Mouse (Mus musculus): ENCODE measurements around the gene Slain1. TPM values are rescaled to one million over a fixed set of nuclear protein-coding genes. Genes with fewer than 3 reads are reported as not detected.
"Not testable (repeated sequence)": the region's sequence is repeated elsewhere in the genome, so short reads cannot be mapped to it uniquely, and the experiment has no call there.

The Slain1 gene
- polyA plus RNA-seq, 1 experiment from 2014 or later: 15.3 TPM

DNA sequence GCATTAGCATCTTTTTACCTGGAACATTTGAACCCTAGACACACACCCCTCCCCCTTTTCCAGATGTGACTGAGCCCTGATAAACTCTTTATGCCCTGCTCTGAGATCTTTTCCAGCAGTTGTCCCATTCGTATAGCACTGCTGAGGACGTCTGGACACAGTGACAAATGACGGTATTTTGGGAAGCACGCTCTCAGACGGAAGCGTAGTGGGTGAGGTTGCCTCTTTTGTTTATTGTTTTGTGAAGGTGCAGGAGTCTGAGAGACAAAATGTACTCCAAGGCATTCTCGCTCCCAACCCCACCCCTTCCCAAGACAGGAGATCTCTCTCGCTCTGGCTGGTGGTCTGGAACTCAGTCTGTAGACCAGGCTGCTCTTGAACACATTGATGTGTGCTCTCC is 92.1 kb downstream of the Slain1 start:
- whole genome bisulfite sequencing: 75% methylated on average over 8 of the region's 8 CpGs
- ATAC-seq (ENCODE audit: insufficient read depth, low FRiP score, low TSS enrichment): no peak

DNA sequence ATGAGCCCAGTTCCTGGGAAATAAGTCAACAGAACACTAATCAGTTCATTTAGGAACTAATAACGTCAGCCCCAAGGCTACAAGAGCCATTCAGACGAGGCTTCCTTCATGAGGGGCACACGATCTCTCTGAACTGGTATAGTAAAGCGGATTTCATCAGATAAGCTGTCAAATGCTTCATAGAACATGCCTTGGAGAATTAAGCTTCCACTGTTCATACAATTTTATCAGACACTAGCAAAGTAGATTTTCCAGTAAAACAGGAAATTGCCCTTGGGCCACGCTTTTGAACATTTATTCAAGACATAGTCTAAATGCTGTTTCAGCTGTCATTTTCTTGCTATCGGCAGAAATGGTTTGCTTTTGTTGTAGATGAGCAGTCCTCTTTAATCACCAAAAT is 97.3 kb downstream of the Slain1 start:
- no peak for ATAC-seq (ENCODE audit: insufficient read depth, low FRiP score, low TSS enrichment)
- Histone ChIP-seq H3K27ac (ENCODE audit: low read depth, low read length) (no peak overlapping the region), H3K4me3 (ENCODE audit: low read depth, low read length) (no peak overlapping the region), H3K9ac (ENCODE audit: low read length) (no peak overlapping the region), H3K4me2 (ENCODE audit: low read depth) (no peak overlapping the region), H3K36me3 (ENCODE audit: control insufficient read depth, insufficient read depth, low read length) (no peaks in the 10 kb centered on the region), H3K4me1 (ENCODE audit: control insufficient read depth, insufficient read depth, low read length) (no peaks in the 10 kb centered on the region), H3K9me3 (ENCODE audit: control insufficient read depth, low read length) (no peaks in the 10 kb centered on the region), H3K27me3 (ENCODE audit: control insufficient read depth, insufficient read depth, low read length) (no peaks in the 10 kb centered on the region)
- 75% methylated on average over 6 of the region's 6 CpGs for WGBS
- DNase-seq (ENCODE audit: low spot score): no peak

More for the DNA sequence above, 92.1 kb downstream of the Slain1 start:
- Histone ChIP-seq H3K9ac (ENCODE audit: low read length) (no peak overlapping the region), H3K4me3 (ENCODE audit: low read depth, low read length) (no peak overlapping the region), H3K27me3 (ENCODE audit: control insufficient read depth, insufficient read depth, low read length) (no peaks in the 10 kb centered on the region), H3K4me2 (ENCODE audit: low read depth) (no peak overlapping the region), H3K27ac (ENCODE audit: low read depth, low read length) (no peak overlapping the region), H3K9me3 (ENCODE audit: control insufficient read depth, low read length) (no peaks in the 10 kb centered on the region), H3K36me3 (ENCODE audit: control insufficient read depth, insufficient read depth, low read length) (no peaks in the 10 kb centered on the region), H3K4me1 (ENCODE audit: control insufficient read depth, insufficient read depth, low read length) (no peaks in the 10 kb centered on the region)
- DNase-seq (ENCODE audit: low spot score): no peak

GRCm38 (mm10) chr14:103750638-103751037 is 100.6 kb downstream of the Slain1 start:
- H3K4me3 ChIP-seq (ENCODE audit: low read depth, low read length); DNase-seq (ENCODE audit: low spot score); ATAC-seq (ENCODE audit: insufficient read depth, low FRiP score, low TSS enrichment); H3K27me3 ChIP-seq (ENCODE audit: control insufficient read depth, insufficient read depth, low read length); H3K9me3 ChIP-seq (ENCODE audit: control insufficient read depth, low read length); H3K9ac ChIP-seq (ENCODE audit: low read length); H3K4me1 ChIP-seq (ENCODE audit: control insufficient read depth, insufficient read depth, low read length); H3K36me3 ChIP-seq (ENCODE audit: control insufficient read depth, insufficient read depth, low read length); H3K27ac ChIP-seq (ENCODE audit: low read depth, low read length); H3K4me2 ChIP-seq (ENCODE audit: low read depth): not testable (repeated sequence)
- 86% methylated on average over 4 of the region's 4 CpGs for WGBS

DNA sequence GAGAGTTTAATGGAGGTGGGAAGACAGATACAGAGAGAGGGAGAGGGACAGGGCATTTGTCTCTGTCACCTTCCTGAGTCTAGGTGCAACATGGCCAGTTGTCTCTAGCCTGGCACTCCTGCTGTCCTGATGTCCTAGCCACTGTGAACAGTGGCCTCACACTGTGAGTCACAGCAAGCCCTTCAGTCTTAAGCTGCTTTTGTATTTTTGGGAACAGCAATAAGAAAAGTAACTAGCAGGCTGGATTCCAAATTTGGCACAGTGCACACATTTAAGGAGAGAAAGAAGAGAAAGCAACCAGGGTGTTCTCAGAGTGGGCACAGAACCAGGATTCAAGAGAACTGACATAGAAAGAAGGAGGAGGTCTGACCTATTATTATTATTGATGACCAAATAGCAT is 101.4 kb downstream of the Slain1 start:
- H3K4me3 ChIP-seq (ENCODE audit: low read depth, low read length): no peak overlapping the region
- no peaks in the 10 kb centered on the region for H3K9me3 ChIP-seq (ENCODE audit: control insufficient read depth, low read length)
- no peaks in the 10 kb centered on the region for H3K4me1 ChIP-seq (ENCODE audit: control insufficient read depth, insufficient read depth, low read length)
- no peak for DNase-seq (ENCODE audit: low spot score)
- ATAC-seq (ENCODE audit: insufficient read depth, low FRiP score, low TSS enrichment): no peak
- H3K4me2 ChIP-seq (ENCODE audit: low read depth): no peak overlapping the region
- no peak overlapping the region for H3K9ac ChIP-seq (ENCODE audit: low read length)
- no peak overlapping the region for H3K27ac ChIP-seq (ENCODE audit: low read depth, low read length)
- no peaks in the 10 kb centered on the region for H3K27me3 ChIP-seq (ENCODE audit: control insufficient read depth, insufficient read depth, low read length)
- H3K36me3 ChIP-seq (ENCODE audit: control insufficient read depth, insufficient read depth, low read length): no peaks in the 10 kb centered on the region

DNA sequence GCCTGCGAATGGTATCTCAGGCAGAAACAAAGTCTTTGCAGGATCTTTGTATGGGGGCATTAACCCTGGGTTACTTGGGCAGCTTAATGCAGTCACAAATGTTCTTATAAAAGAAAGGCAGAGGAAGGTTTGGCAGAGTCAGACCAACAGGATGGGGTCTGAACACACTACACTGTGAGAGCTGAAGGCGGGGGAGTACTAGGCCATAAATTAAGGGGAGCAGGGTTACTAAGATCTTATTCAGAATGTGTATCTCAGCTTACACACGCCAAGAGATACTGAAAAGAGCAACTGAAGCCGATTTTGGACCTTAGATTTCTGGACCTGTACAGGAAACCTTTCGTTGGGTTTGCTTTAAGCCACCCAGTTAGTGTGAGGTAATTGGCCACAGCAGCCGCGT is 102.7 kb downstream of the Slain1 start:
- Histone ChIP-seq H3K27me3 (ENCODE audit: control insufficient read depth, insufficient read depth, low read length) (no peaks in the 10 kb centered on the region), H3K4me1 (ENCODE audit: control insufficient read depth, insufficient read depth, low read length) (no peaks in the 10 kb centered on the region), H3K4me3 (ENCODE audit: low read depth, low read length) (no peak overlapping the region), H3K9me3 (ENCODE audit: control insufficient read depth, low read length) (no peaks in the 10 kb centered on the region), H3K4me2 (ENCODE audit: low read depth) (no peak overlapping the region), H3K9ac (ENCODE audit: low read length) (no peak overlapping the region), H3K36me3 (ENCODE audit: control insufficient read depth, insufficient read depth, low read length) (no peaks in the 10 kb centered on the region), H3K27ac (ENCODE audit: low read depth, low read length) (no peak overlapping the region)
- ATAC-seq (ENCODE audit: insufficient read depth, low FRiP score, low TSS enrichment): no peak
- DNase-seq (ENCODE audit: low spot score): no peak
- WGBS: 87% methylated on average over 7 of the region's 7 CpGs

DNA sequence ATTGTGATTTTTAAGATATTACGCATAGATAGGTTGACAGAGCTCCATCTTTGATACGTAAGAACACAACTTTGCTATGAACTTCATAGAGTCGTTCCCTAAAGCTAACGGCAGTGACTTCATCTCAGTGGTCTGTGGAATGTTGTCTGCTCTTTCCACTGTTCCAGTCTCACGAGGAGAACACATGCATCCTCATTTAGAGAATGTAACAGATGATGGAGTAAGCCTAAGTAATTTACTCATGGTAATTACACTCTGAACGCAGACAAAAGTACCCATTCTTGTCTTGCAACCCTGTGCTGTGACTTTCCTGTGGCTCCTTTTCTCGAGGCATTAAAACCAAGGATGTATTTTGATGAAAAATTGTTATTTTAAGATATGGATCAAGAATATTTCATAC is 104.0 kb downstream of the Slain1 start:
- H3K4me1 ChIP-seq (ENCODE audit: control insufficient read depth, insufficient read depth, low read length): no peaks in the 10 kb centered on the region
- H3K27ac ChIP-seq (ENCODE audit: low read depth, low read length): no peak overlapping the region
- H3K36me3 ChIP-seq (ENCODE audit: control insufficient read depth, insufficient read depth, low read length): no peaks in the 10 kb centered on the region
- H3K9ac ChIP-seq (ENCODE audit: low read length): no peak overlapping the region
- ATAC-seq (ENCODE audit: insufficient read depth, low FRiP score, low TSS enrichment) (no peak), DNase-seq (ENCODE audit: low spot score) (no peak)
- H3K27me3 ChIP-seq (ENCODE audit: control insufficient read depth, insufficient read depth, low read length): no peaks in the 10 kb centered on the region
- H3K9me3 ChIP-seq (ENCODE audit: control insufficient read depth, low read length): no peaks in the 10 kb centered on the region
- WGBS: 86% methylated on average over 7 of the region's 7 CpGs
- H3K4me3 ChIP-seq (ENCODE audit: low read depth, low read length): no peak overlapping the region
- H3K4me2 ChIP-seq (ENCODE audit: low read depth): no peak overlapping the region

DNA sequence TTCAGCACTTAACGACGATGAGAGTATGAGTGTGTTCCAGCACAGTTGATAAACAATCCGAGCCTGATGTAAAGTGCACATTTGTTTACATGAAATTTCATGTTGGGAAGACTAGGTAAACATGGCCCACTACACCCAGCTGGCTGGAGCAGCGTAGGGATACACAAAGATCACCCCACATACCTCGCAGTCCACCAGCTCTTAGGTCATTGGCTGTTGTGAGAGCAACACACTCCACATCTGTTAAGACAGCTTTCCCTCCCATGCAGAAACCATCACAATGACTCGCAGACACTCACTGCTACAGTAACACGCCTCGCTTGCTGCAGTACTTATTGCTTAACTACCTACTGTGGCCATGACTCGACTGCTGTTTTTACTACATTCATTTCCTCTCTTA is 104.4 kb downstream of the Slain1 start:
- ATAC-seq (ENCODE audit: insufficient read depth, low FRiP score, low TSS enrichment): no peak
- Histone ChIP-seq H3K4me1 (ENCODE audit: control insufficient read depth, insufficient read depth, low read length) (no peaks in the 10 kb centered on the region), H3K27me3 (ENCODE audit: control insufficient read depth, insufficient read depth, low read length) (no peaks in the 10 kb centered on the region), H3K4me3 (ENCODE audit: low read depth, low read length) (no peak overlapping the region), H3K36me3 (ENCODE audit: control insufficient read depth, insufficient read depth, low read length) (no peaks in the 10 kb centered on the region), H3K4me2 (ENCODE audit: low read depth) (no peak overlapping the region), H3K9me3 (ENCODE audit: control insufficient read depth, low read length) (no peaks in the 10 kb centered on the region), H3K9ac (ENCODE audit: low read length) (no peak overlapping the region), H3K27ac (ENCODE audit: low read depth, low read length) (no peak overlapping the region)
- DNase-seq (ENCODE audit: low spot score): no peak
- WGBS: 87% methylated on average over 9 of the region's 9 CpGs

Small RNAs within 50 kb of the gene (microRNA-seq; reads per million reads assigned to microRNA genes)
- gene Gm22877: not detected

Other genes with a start within 250 kb of the Slain1 start
- 0.22 and 0.36 TPM in 2 replicates for gene Scel, start 136.9 kb upstream of the Slain1 start, polyA plus RNA-seq (2014; fragmentation: Nextera tagmentation; extraction: Ambion mirVana)
- gene Ednrb, start 194.2 kb downstream of the Slain1 start, polyA plus RNA-seq (2014; fragmentation: Nextera tagmentation; extraction: Ambion mirVana): 160 and 179 TPM in 2 replicates

Measured in neural tube, embryonic 11.5 days (tissue).